ENCODE assay signal across 8 mouse cellular contexts in genomic region chr15:99457606-99458401, GRCm38 (mm10). TPM values are rescaled to one million over a fixed set of nuclear protein-coding genes. Genes with fewer than 3 reads are reported as not detected.
DNase-seq lines count a peak whose midpoint lies in the region; ATAC-seq and TF ChIP-seq lines count a peak whose summit lies in the region.

Gene Nckap5l, minus strand, starts transcription at chr15:99457748.

- peak within 1 kb of the TSS; percentile 79 for H3K4me3 ChIP-seq in bone marrow, adult 2 months (replicated peaks; ENCODE audit: control insufficient read depth, low read depth, low read length)
- peak within 1 kb of the TSS; percentile 86 for H3K4me3 ChIP-seq in embryonic facial prominence, embryonic 15.5 days (replicated peaks)
- peak within 1 kb of the TSS; percentile 80 for H3K4me3 ChIP-seq in heart, embryonic 10.5 days
- peak within 1 kb of the TSS; percentile 90 for H3K4me3 ChIP-seq in kidney, embryonic 15.5 days (replicated peaks)
- H3K4me3 ChIP-seq in liver, embryonic 11.5 days (ENCODE audit: low read depth, low read length), result peak within 1 kb of the TSS; percentile 80
- peak within 1 kb of the TSS; percentile 84 for H3K4me3 ChIP-seq in stomach, embryonic 14.5 days (ENCODE audit: low read depth, low read length)

- WGBS in bone marrow, adult 2 months, result under 1% methylated on average over 45 of the region's 45 CpGs
- under 1% methylated on average over 43 of the region's 45 CpGs for WGBS in embryonic facial prominence, embryonic 15.5 days
- under 1% methylated on average over 42 of the region's 45 CpGs for WGBS in heart, embryonic 10.5 days
- under 1% methylated on average over 38 of the region's 45 CpGs for WGBS in kidney, embryonic 15.5 days
- under 1% methylated on average over 45 of the region's 45 CpGs for WGBS in liver, embryonic 11.5 days
- under 1% methylated on average over 38 of the region's 45 CpGs for WGBS in stomach, embryonic 14.5 days

- 0 out of 2 replicates have a peak, but pooled peaks cover 6% of the 10 kb centered on the region for H3K36me3 ChIP-seq in embryonic facial prominence, embryonic 15.5 days
- peaks cover 22% of the 10 kb centered on the region for H3K36me3 ChIP-seq in heart, embryonic 10.5 days
- 0 out of 2 replicates have a peak, but pooled peaks cover 2% of the 10 kb centered on the region for H3K36me3 ChIP-seq in kidney, embryonic 15.5 days
- H3K36me3 ChIP-seq in liver, embryonic 11.5 days (ENCODE audit: control insufficient read depth, insufficient read depth, low read length), result no peaks in the 10 kb centered on the region
- H3K36me3 ChIP-seq in stomach, embryonic 14.5 days (ENCODE audit: control insufficient read depth, insufficient read depth, low read length), result peaks cover 3% of the 10 kb centered on the region; the same call in 1 of the 2 replicates

- no peaks in the 10 kb centered on the region for H3K9me3 ChIP-seq in embryonic facial prominence, embryonic 15.5 days (replicated peaks)
- H3K9me3 ChIP-seq in heart, embryonic 10.5 days, result no peaks in the 10 kb centered on the region
- no peaks in the 10 kb centered on the region for H3K9me3 ChIP-seq in kidney, embryonic 15.5 days (replicated peaks)
- H3K9me3 ChIP-seq in liver, embryonic 11.5 days (ENCODE audit: control insufficient read depth, low read length), result no peaks in the 10 kb centered on the region
- no peaks in the 10 kb centered on the region for H3K9me3 ChIP-seq in stomach, embryonic 14.5 days (ENCODE audit: control insufficient read depth, low read depth, low read length)

- no peak; the same call in 1 of the 2 replicates for TF ChIP-seq POLR2A in bone marrow, adult 2 months (IDR thresholded peaks at IDR 0.05; ENCODE audit: borderline replicate concordance, control insufficient read depth, low read depth, low read length)

- no peaks in the 10 kb centered on the region for H3K27me3 ChIP-seq in embryonic facial prominence, embryonic 15.5 days
- no peaks in the 10 kb centered on the region for H3K27me3 ChIP-seq in heart, embryonic 10.5 days (ENCODE audit: insufficient read depth, poor library complexity, severe bottlenecking)
- H3K27me3 ChIP-seq in kidney, embryonic 15.5 days, result no peaks in the 10 kb centered on the region
- no peaks in the 10 kb centered on the region for H3K27me3 ChIP-seq in liver, embryonic 11.5 days (replicated peaks; ENCODE audit: control insufficient read depth, insufficient read depth, low read length)
- no peaks in the 10 kb centered on the region for H3K27me3 ChIP-seq in stomach, embryonic 14.5 days (ENCODE audit: control insufficient read depth, insufficient read depth, low read length)

- H3K9ac ChIP-seq in embryonic facial prominence, embryonic 15.5 days, result peak within 1 kb of the TSS; percentile 81
- H3K9ac ChIP-seq in kidney, embryonic 15.5 days, result peak within 1 kb of the TSS; percentile 69
- H3K9ac ChIP-seq in liver, embryonic 11.5 days (ENCODE audit: low read depth, low read length), result peak within 1 kb of the TSS; percentile 69
- peak within 1 kb of the TSS; percentile 64 for H3K9ac ChIP-seq in stomach, embryonic 14.5 days (replicated peaks; ENCODE audit: low read depth, low read length)

- DNase-seq in A20 (ENCODE audit: low read depth, low spot score), result peak; percentile 96
- peak; percentile 98 for DNase-seq in heart, embryonic 10.5 days (ENCODE audit: low spot score)
- peak; percentile 94 for DNase-seq in liver, embryonic 11.5 days (ENCODE audit: low spot score)
- DNase-seq in naive thymus-derived CD4-positive, alpha-beta T cell, adult 2 months (ENCODE audit: low read depth), result peak; percentile 96

- no peak for TF ChIP-seq CTCF in bone marrow, adult 2 months (IDR thresholded peaks at IDR 0.05; ENCODE audit: control insufficient read depth, insufficient read depth, low read length)

- H3K4me1 ChIP-seq in bone marrow, adult 2 months (ENCODE audit: control insufficient read depth, insufficient read depth, low read length), result no peaks in the 10 kb centered on the region; the same call in 1 of the 2 replicates
- H3K4me1 ChIP-seq in embryonic facial prominence, embryonic 15.5 days, result peaks cover 44% of the 10 kb centered on the region
- peaks cover 54% of the 10 kb centered on the region for H3K4me1 ChIP-seq in heart, embryonic 10.5 days
- peaks cover 40% of the 10 kb centered on the region for H3K4me1 ChIP-seq in kidney, embryonic 15.5 days
- H3K4me1 ChIP-seq in liver, embryonic 11.5 days (replicated peaks; ENCODE audit: control insufficient read depth, insufficient read depth, low read length), result peaks cover 19% of the 10 kb centered on the region
- H3K4me1 ChIP-seq in stomach, embryonic 14.5 days (ENCODE audit: control insufficient read depth, insufficient read depth, low read length), result peaks cover 24% of the 10 kb centered on the region

- H3K27ac ChIP-seq in bone marrow, adult 2 months (ENCODE audit: control insufficient read depth, insufficient read depth, low read depth, low read length, poor library complexity), result no peak within 1 kb of the TSS; the same call in 1 of the 2 replicates
- peak within 1 kb of the TSS; percentile 93 for H3K27ac ChIP-seq in embryonic facial prominence, embryonic 15.5 days (replicated peaks)
- H3K27ac ChIP-seq in heart, embryonic 10.5 days, result peak within 1 kb of the TSS; percentile 90
- peak within 1 kb of the TSS; percentile 95 for H3K27ac ChIP-seq in kidney, embryonic 15.5 days
- peak within 1 kb of the TSS; percentile 82 for H3K27ac ChIP-seq in liver, embryonic 11.5 days (ENCODE audit: low read depth, low read length)
- H3K27ac ChIP-seq in stomach, embryonic 14.5 days (ENCODE audit: low read length), result peak within 1 kb of the TSS; percentile 93

- peak within 1 kb of the TSS; percentile 74 for H3K4me2 ChIP-seq in embryonic facial prominence, embryonic 15.5 days (replicated peaks)
- H3K4me2 ChIP-seq in kidney, embryonic 15.5 days, result peak within 1 kb of the TSS; percentile 89
- peak within 1 kb of the TSS; percentile 95 for H3K4me2 ChIP-seq in liver, embryonic 11.5 days
- peak within 1 kb of the TSS; percentile 72 for H3K4me2 ChIP-seq in stomach, embryonic 14.5 days (replicated peaks; ENCODE audit: low read depth, low read length)

- ATAC-seq in embryonic facial prominence, embryonic 15.5 days (ENCODE audit: insufficient number of reproducible peaks, low FRiP score, low TSS enrichment, low read depth), result peak; percentile 95
- peak; percentile 95 for ATAC-seq in kidney, embryonic 15.5 days (replicated peaks; ENCODE audit: low FRiP score)
- peak; percentile 95 for ATAC-seq in liver, embryonic 11.5 days (replicated peaks; ENCODE audit: low FRiP score)
- peak; percentile 96 for ATAC-seq in stomach, embryonic 14.5 days (ENCODE audit: insufficient number of reproducible peaks, insufficient read depth, low FRiP score, low read depth)

RNA-seq across cellular contexts. Expression of gene Nckap5l, which starts in this region (rescaled TPM):
- 2.2 and 4.0 TPM in 2 replicates for polyA plus RNA-seq in bone marrow, adult 2 months (2011; ENCODE audit: insufficient read depth, insufficient read length, low replicate concordance, missing spikeins)
- 11.7 and 14.9 TPM in 2 replicates for polyA plus RNA-seq in embryonic facial prominence, embryonic 15.5 days (2015; fragmentation: Nextera tagmentation; extraction: Ambion mirVana)
- 10.7 and 12.8 TPM in 2 replicates for polyA plus RNA-seq in heart, embryonic 10.5 days (2016; fragmentation: Nextera tagmentation; extraction: Ambion mirVana)
- polyA plus RNA-seq in kidney, embryonic 15.5 days (2015; fragmentation: Nextera tagmentation; extraction: Ambion mirVana), result 9.5 and 11.1 TPM in 2 replicates
- polyA plus RNA-seq in liver, embryonic 11.5 days (2014; fragmentation: Nextera tagmentation; extraction: Ambion mirVana), result 5.6 and 6.0 TPM in 2 replicates
- polyA plus RNA-seq in stomach, embryonic 14.5 days (2014; fragmentation: Nextera tagmentation; extraction: Ambion mirVana), result 8.9 and 9.3 TPM in 2 replicates
